Mouse (Mus musculus): ENCODE measurements at regions not wholly inside any gene's neighbourhood (a gene's known extent, or its start where the extent isn't known, plus 50 kb on each side); places are given as distances from the start of the nearest gene placed in this dataset.

DNA sequence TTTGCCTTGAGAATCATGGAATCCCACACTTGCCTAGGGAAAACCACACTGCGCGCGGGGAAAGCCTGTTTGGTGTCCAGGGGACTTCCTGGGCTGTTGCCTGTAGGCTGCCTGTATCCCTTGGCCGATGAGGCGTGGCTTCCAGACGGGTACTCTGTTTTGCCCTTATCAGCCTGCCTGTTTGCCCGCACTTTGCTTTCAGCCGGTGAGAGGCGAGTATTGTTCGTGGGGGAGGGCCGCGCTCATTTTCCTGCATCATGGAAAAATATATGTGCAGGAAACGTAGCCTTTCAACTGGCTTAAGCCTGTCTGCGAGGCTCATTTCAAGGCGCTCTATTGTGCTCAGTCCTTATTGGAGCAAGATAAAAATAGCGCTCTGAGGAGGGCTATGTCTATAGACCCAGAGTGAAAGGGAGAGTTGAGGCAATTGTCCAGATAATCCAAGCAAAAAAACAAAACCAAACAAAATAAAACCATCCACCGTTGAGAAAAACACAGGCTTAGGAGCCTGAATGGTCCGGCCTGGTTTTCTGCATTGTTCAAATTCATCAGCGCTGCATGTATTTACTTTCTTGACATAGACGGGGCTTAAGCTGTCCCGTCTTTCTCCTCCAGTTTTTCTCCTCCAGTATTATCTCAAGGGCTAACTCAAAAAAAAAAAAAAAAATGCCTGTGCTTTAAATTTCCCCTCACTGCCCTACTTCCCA lies 67.9 kb downstream of the Klf5 start:
- DNase-seq, result no peak

- DNase-seq, result no peak
Measured at GRCm38 (mm10) chr14:99366996-99367555, 68.6 kb downstream of the Klf5 start.

- no peak for DNase-seq
Measured at GRCm38 (mm10) chr14:99369366-99369765, 70.9 kb downstream of the Klf5 start.

DNA sequence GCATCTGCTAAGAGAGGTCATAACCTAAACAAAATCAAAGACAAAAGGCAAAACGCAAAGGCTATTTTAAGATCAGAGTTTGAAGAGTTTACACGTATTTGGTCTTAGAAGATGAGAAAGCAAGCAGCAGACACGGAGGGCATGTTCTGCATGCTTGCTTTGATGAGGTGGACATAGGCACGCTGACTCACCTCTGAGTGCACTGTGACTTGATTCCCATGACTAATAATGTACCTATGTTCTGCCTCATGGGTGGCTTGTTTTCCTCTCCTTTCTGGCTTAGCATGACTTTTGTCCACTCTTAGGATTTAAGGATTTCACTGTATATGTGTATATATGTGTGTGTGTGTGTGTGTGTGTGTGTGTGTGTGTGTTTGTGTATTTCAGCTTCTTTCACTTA lies 75.2 kb downstream of the Klf5 start:
- no peak for DNase-seq

GRCm38 (mm10) chr14:99375040-99375610 lies 76.6 kb downstream of the Klf5 start:
- DNase-seq, result no peak

- no peak for DNase-seq
Measured at GRCm38 (mm10) chr14:99376652-99377502, 78.4 kb downstream of the Klf5 start.

DNA sequence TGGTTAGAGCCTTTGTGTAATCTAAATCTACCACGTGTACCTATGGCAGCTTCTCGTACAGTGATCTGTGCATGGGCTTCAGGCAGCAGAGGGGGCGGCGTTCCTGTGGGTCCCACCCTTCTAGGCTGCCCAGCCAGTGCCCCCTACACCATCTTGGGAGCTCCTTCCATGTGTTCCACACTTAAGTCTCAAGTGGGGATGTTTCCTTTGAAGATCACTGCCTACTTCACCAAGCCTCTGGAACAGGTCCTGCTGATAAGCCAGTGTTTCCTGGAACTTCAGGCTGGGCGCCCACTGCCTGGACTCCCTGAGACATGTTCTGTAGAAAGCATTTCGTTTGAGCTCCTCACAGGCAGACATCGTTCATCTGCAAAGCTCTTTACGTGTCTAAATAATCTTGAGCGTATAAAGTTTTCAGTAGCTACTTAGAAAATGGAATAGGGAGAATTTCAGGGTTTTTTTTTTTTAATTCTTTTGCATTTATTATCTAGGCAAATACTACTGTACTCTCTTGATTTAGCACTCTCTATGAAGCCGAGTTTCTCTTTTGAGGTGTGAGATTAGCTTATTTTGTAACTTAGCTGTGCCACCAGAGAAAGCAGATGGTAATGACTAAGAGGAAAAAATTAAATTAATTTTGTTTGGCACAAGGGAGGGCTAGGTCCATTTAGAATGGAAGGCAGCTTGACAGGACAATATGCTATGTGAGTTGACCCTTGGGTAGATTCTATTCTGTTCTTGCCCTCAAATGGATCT lies 82.9 kb downstream of the Klf5 start:
- no peak for DNase-seq

DNA sequence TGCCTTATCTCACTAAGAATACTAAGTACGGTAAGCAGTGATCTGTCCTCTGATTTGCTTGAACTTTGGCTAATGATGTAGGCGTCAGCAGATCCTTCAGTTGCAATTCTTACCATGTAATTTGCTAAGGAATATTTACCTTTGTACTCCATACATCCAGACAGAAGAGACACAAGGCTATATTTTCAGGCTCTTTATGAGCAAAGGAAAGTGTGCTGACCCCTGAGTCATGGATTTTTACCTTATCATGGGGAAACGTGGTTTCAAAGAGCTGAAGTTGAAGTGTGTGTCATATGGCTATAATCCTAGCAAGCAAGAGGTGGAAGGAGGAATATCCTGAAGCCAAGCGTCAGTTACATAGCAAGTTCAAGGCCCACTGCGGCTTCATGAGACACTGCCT lies 83.6 kb downstream of the Klf5 start:
- DNase-seq, result no peak

DNA sequence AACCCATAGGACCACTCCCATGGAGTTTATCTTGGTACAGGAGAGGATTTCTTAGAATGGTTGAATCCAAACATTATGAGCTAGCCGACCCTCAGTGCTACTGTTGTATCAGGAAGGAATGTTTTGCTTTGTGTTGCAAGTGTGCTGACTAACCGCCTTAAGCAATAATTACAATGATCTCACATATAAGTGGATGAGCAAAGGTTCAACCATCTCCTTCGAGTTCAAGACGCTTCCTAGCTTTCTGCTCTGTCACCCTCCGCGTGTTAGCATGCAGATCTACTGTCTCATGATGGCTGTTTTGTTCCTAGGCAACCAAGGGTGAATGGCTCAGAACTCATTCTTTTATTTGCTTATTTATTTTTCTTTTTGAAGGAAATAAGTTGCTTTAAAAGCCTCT lies 84.7 kb downstream of the Klf5 start:
- no peak for DNase-seq

GRCm38 (mm10) chr14:99387581-99387980 lies 89.1 kb downstream of the Klf5 start:
- no peak for DNase-seq

DNA sequence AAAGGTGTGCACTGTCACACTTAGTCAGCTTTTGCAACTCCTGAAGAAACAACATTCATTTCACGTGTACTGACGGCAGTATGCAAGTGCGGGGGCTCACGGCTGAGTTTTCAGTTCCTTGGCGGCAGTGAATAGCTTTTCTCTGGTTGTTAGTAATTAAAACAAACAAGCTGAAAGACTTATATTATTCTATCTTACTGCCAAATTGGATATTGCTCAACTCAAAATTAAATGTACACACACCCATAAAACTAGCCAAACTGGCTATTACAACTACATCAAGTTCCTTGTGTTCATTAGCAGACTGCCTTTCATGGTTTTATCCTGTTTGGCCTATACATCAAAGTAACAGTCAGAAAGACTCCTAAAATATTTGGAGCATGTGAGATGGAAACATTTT lies 90.8 kb downstream of the Klf5 start:
- DNase-seq, result no peak

DNA sequence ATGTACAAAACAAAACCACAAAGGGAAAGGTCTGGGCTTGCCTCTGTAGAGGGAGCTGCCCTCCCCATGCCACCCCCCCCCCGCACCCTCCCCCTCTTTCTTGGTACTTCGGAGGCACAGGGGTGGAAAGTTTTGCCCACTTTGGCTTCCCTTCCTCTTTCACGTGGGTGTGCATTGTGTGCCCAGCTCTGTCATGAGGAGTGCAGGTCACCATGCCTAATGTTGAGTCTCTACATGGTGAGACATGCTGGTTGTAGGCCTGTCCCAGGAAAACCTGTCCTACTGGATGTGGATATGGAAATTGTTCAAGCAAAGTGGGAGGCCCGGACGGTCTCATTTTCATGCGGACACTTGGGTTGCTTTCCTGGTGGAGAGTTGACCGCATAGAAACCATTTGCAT lies 93.2 kb downstream of the Klf5 start:
- DNase-seq, result no peak

- DNase-seq, result no peak
Measured at GRCm38 (mm10) chr14:99392813-99393212, 94.3 kb downstream of the Klf5 start.

GRCm38 (mm10) chr14:99393611-99394010 lies 95.1 kb downstream of the Klf5 start:
- DNase-seq, result no peak

- no peak for DNase-seq
Measured at GRCm38 (mm10) chr14:99403155-99403726, 104.8 kb downstream of the Klf5 start.

GRCm38 (mm10) chr14:99405228-99405627 lies 106.7 kb downstream of the Klf5 start:
- DNase-seq, result no peak

- no peak for DNase-seq
Measured at GRCm38 (mm10) chr14:99411835-99412234, 113.3 kb downstream of the Klf5 start.

- no peak for DNase-seq
Measured at GRCm38 (mm10) chr14:99416169-99416568, 117.7 kb downstream of the Klf5 start.

DNA sequence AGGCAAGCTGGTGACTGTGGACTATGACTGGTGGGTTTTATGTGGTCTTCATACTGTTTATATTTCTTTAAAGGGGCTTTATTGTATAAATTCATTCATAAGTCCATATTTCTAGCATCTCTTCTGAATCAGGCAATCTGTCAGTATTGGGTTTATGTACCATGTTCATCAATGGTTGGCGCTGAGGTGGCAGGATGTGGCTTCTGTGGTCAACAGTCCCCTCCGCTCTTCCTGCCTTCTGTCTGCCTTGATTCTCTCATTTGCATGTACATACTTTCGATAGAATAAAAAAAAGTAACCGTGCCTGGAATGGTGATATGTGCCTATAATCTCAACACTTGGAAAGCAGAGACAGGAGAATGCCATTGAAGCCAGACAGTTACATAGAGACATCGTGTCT lies 120.5 kb downstream of the Klf5 start:
- peak; percentile 14 for DNase-seq

DNA sequence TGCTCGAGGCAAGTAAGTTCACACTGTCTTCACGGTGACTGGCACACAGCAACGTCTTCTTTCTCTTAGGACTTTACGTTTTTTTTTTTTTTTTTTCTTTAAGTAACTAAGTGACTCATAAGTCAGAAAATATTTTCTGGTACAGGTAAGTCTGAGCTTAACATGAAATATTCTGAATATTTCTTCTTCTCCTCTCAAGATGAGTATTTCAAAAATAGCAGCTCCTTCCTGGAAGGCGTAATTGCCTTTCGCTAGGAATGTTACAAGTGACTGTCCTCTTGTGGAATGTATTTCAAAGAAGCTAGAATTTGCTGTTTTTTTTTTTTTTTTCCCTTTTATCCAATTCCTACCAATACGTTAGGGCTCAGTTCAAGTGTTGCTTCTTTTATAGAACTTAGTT lies 124.8 kb downstream of the Klf5 start:
- DNase-seq, result no peak

DNA sequence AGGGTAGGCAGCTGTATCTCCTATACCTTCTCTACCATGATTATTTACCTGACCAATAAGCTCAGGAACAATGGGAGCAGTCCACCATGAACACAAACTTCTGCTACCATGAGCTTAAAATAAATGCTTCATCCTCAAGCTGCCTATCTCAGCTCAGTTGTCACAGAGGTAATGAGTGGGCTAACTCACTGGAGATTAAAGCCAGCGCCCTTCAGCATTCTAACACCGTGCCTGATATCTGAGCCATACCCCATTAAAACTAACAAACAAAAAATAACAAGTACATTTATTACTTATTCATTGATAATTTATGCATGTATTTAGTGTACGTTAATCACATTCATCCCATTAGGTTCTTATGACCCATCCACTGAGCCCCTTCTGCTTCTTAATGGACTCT lies 128.6 kb downstream of the Klf5 start:
- no peak for DNase-seq

GRCm38 (mm10) chr14:99430323-99430722 lies 131.8 kb downstream of the Klf5 start:
- DNase-seq, result no peak

DNA sequence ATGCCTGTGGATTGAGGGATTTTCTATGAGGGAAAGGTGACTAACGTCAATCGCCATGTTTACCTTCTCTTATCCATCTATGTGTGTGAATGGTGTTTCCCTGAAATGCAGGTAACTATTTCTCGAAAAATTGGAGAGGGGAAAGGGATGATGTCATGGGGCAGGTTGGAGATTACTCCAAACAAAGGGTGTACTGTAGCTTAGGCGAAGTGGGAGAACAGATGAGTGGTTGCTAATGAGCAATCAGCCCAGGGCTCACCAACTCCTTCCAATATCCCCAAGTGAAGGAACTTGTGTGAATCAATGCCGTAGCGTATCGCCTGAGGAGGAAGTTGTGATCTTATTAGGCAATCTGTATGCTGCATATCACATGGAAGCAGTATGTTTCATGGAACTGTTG lies 133.2 kb downstream of the Klf5 start:
- no peak for DNase-seq
